Mouse (Mus musculus) neutrophil, adult 65 days (primary cell): ENCODE results near the gene 5031439G07Rik. TPM values are rescaled to one million over a fixed set of nuclear protein-coding genes. Genes with fewer than 3 reads are reported as not detected.

Source experiments
- total RNA-seq: library from RNA; stranded (reverse); gene quantifications from 2 replicates; pipeline ENCODE4 v1.2.4, GENCODE M21; 2023

The 5031439G07Rik gene
- 90.0 and 111 TPM in 2 replicates for total RNA-seq

DNA sequence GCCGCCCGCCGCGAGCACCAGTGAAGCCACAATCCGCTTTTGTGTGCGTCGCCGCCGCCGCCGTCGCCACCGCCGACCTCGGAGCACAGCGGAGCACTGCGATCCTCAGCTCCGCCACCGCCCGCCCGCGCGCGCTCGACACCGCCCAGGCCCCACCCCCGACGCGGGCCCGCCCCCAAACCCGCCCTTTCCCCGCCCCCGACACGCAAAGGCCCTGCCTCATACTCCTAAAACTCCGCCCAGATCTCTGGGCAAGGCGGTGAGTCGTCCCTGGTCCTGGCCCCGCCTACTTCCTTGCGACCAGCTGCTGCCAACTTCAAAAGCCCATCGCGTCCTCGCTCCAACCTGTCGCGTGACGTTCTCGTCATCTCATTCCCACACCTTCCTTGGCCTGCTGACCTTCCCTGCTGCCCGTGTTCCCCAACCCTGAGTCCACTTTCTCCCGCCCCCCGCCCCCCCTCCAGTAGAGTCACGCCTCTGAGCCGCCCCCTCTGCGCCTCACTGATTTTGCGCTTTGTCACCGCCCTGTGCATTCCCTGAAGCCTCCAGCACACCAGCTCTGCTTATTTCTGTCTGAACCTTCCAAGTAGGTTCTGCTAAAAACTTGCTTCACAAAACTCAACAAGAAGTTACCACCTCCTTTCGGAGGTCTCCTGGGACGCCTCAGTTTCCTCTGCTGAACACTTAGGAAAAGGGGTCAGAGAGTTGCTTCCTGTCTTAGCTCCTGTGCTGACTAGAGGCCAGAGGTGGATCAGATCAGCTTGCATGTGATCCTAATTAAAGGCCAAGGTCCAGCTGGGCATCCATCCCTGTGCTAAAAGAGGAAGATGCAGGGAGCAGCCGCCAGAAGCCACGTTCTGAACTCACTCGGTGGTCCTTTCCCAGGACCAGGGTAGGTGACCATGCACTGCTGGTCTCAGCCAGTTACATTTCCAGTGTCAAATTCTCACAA lies at the start of gene 5031439G07Rik:
TSS of gene 5031439G07Rik (minus strand) at position 678 of the 952 bp plus-strand sequence.

DNA sequence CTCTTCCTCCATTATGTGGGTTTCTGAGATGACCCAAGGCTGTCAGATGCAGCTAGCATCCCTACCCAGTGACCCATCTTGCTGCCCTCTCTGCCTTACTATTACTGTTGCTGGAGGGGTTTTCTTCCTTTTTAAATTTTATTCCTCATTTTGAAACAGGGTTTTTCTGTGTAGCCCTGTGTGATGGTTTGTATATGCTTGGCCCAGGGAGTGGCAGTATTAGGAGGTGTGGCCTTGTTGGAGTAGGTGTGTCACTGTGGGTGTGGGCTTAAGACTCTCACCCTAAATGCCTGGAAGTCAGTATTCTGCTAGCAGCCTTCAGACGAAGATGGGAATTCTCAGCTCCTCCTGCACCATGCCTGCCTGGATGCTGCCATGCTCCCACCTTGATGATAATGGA lies 40.3 kb upstream of the 5031439G07Rik start, which contains the start of gene Fam118a:
TSS of gene Fam118a (plus strand) at position 301 of the 400 bp plus-strand sequence.

DNA sequence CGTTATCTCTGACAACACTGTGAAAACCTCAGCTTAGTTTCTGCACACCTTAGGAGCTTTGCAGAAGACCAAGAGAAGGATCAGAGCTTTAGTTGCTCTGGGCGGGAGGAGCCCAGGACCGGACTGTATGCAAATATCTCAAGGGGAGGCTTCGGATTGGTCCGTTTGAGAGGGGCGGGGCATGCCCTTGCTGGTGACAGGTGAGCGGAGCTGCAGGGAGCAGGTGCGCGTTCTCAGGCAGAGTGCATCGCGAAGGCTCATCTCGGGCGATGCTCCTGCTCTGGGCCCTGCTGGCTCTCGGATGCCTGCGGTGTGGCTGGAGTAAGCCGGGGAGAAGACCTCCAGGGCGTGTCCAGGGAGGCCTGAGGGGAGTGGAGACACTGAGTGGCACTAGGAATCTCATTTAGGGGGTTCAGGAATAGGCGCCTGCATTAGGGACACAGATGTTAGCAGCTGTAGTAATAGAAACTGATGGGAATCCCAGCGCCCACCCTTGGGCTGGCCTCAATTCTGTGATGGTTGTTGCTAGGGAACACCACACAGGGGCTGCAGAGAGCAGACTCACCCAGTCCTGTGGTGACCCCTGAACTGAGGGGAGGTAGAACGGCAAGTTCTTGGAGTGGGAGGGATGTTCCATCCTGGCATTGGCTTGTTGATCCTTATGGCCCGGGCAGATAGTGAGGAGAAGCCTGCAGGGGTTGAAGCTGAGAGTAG lies 28.8 kb upstream of the 5031439G07Rik start, which contains the start of gene Upk3a:
TSS of gene Upk3a (plus strand) at position 191 of the 714 bp plus-strand sequence.

GRCm38 (mm10) chr15:84922884-84923507 lies 65.4 kb downstream of the 5031439G07Rik start, which contains the start of gene Nup50:
TSS of gene Nup50 (plus strand) at chr15:84923411.

GRCm38 (mm10) chr15:84919938-84920337 lies 68.4 kb downstream of the 5031439G07Rik start, which contains the start of gene Gm29666:
TSS of gene Gm29666 (minus strand) at chr15:84920038.

Other genes starting within 250 kb of the 5031439G07Rik start
- gene Phf21b, start 132.5 kb downstream of the 5031439G07Rik start, total RNA-seq: 0.82 and 3.6 TPM in 2 replicates
- 0.34 and 0.38 TPM in 2 replicates for gene Gm29666, start 68.5 kb downstream of the 5031439G07Rik start, total RNA-seq
- gene Nup50, start 65.1 kb downstream of the 5031439G07Rik start, total RNA-seq: 63.2 and 64.0 TPM in 2 replicates
- gene Upk3a, start 28.6 kb upstream of the 5031439G07Rik start, total RNA-seq: not detected in 2 replicates
- gene Fam118a, start 40.4 kb upstream of the 5031439G07Rik start, total RNA-seq: 6.2 and 10.4 TPM in 2 replicates
- not detected in 2 replicates for gene Smc1b, start 143.4 kb upstream of the 5031439G07Rik start, total RNA-seq
- gene Ribc2, start 143.5 kb upstream of the 5031439G07Rik start, total RNA-seq: not detected in 2 replicates
- 1.8 and 3.0 TPM in 2 replicates for gene Fbln1, start 217.4 kb upstream of the 5031439G07Rik start, total RNA-seq